Mouse (Mus musculus) granulocyte monocyte progenitor cell, adult 5-6 weeks (primary cell): ENCODE data around the gene Mrps34. TPM values are rescaled to one million over a fixed set of nuclear protein-coding genes. Genes with fewer than 3 reads are reported as not detected.

Experiments
- ATAC-seq: replicated peaks from 2 replicates; pipeline ENCODE4 v1.8.0; 2016; ENCODE audit warnings: mild to moderate bottlenecking, moderate TSS enrichment, inconsistent platforms; ENCODE audit not compliant: poor library complexity, severe bottlenecking
- total RNA-seq, 2 experiments: library from RNA; stranded (forward) in 1 of 2; stranded (reverse) in 1 of 2; fragments of 200-712, 200-1000 nt in 1 of 2; fragments of >200 nt in 1 of 2; fragmentation: Nextera tagmentation in 1 of 2; gene quantifications; 2 replicates each; pipeline ENCODE4 v1.2.3; 2014 to 2017

The Mrps34 gene
- total RNA-seq, 2 experiments from 2014 or later, result 36.7 to 62.0 TPM

DNA sequence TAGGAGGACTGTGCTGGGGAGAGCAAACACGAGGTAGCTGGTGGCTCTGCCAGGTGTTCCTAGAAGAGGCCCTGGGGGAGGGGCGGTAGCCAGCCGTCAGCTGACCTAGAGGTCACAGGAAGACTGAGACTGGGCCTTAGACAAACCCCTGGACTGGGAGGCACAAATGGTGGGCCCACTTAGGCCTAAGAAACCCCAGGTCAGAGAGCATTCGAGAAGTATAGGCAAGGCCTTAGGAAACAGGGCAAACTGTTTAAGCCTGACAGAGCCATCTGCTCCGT lies 16.9 kb upstream of the Mrps34 start:
- ATAC-seq, result no peak

DNA sequence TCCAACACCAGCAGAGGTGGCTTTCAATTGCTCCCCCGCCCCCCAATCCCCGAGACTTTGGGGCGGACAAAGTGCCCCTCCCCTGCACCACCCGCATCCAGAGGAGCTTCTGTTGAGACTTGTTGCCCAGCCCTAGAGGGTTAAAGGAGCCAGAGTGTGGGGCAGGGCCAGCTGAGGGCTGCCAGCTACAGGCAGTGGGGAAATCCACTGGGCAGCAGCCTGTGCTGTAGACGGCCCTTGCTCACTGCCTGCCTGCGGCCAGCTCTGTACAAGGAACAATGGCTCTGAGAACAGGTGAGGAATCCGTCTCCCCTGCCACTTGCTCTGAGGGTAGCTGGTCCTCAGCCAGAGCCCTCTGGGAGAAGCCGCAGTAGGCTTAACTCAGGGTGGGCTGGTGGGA lies 16.4 kb upstream of the Mrps34 start:
- ATAC-seq, result no peak

DNA sequence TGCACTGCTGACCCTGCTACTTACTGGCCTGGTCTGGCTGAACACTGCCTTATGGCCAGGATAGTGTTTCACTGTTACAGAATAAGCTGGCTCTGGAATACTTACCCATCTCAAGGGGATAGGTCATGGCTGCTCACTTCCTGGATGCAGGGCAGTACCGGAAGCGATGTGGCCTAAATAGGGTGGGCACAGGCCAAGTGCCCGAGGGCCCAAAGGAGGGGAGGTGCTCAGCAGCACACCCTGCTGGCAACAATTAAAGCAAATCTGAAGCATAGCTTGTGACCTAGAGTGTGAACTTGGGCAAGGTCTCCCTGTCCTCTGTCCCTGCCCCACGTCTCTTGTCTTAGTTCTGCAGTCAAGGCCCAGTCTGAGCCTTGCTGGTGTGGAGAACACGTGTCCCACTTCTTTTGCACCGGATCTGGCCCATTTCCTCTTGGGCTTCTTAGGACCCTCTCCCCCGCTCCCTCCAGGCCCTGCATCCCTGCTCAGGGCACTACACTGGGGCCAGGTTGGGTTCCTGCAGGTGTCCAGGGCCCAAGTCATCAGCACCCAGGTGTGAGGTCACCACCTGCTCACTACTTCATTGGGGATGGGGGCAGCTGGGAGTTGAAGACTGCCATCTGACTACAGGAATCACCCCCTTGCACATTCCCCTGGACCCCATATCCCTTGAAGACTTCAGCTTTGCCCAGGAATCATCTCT lies 13.0 kb upstream of the Mrps34 start:
- peak; percentile 43 for ATAC-seq

- no peak for ATAC-seq
Measured at GRCm38 (mm10) chr17:24884391-24884790, 10.5 kb upstream of the Mrps34 start.

DNA sequence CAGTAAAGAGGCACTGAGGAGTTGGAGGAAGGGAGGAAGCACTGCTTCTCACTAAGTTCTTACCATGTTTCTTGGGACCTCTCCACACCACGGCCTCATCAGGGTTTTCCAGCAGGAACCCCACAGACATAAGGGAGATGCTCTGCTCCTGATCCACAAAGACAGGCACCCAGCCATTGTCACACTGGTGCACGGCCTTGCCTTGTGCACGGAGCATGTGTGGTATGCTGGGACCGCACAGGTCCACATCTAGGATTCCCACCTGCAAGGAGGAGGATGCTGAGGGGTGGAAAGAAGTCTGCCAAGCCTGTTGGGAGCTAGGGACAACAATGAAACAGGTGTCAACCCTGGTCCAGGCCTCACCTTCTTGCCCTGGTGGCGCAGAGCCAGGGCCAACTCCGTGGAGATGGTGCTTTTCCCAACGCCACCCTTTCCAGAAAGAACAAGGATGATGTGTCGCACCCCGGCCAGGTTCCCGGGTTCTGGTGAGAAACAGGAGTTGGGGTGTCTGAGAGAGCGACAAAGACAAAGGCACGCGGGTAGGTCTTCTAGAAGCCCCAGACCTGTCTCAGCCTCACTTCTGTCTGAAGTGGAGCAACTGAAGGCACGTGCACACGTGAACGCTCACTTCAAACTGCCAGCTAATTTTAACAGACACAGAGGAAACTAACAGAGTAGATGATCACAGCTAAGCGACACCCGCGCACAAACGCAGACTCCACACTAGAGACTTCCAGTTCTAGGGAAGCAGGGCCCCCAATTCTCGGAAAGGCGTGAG lies 9.4 kb upstream of the Mrps34 start:
- no peak for ATAC-seq

DNA sequence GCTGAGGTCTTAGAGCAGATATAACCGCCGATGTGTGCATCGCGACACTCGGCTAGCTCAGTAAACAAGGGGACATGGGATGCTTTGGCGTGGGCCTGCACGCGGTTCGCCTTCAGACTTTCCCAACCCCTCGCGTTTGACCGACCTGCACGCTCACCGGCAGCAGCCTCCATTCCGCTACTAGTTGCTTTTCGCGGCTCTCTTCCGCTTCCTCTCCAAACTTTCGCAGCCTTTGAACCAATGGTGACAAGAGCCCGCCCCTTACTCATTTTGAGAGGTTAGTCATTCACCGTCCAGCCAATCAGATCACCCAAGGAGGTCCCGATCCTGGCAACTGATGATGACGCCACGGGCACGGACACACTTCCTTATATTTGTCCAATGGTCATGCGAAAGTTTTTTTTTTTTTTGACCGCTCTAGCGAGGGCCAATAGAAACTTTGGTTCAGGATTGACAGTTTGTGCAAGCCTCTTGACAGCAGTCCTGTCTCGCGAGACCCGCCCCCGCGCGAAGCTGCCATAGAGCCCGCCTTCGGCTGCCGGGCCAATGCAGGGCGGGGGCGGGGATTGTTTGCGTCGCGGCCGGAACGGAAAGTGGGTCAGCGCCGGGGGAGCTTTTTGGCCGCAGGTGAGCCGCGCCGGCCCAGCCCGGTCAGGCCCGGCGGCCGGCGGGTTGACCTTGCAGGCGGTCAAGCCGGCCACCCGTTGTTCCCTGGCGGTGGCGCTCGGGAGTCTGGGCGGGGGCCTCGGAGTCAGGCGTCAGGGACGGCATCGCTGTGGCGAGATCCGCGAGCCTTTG lies 8.6 kb upstream of the Mrps34 start, which contains the start of the genes Nubp2 and Spsb3:
TSS of gene Nubp2 (minus strand) at position 216 of the 798 bp plus-strand sequence.
TSS of gene Spsb3 (plus strand) at position 510 of the 798 bp plus-strand sequence.
- peak; percentile 85 for ATAC-seq

- 0 out of 2 replicates have a peak, but pooled peaks have one; percentile 1 for ATAC-seq
Measured at GRCm38 (mm10) chr17:24886932-24887271, 8.0 kb upstream of the Mrps34 start.

GRCm38 (mm10) chr17:24887291-24888080 lies 7.4 kb upstream of the Mrps34 start:
- ATAC-seq, result no peak

GRCm38 (mm10) chr17:24888862-24889261 lies 6.1 kb upstream of the Mrps34 start:
- ATAC-seq, result no peak

DNA sequence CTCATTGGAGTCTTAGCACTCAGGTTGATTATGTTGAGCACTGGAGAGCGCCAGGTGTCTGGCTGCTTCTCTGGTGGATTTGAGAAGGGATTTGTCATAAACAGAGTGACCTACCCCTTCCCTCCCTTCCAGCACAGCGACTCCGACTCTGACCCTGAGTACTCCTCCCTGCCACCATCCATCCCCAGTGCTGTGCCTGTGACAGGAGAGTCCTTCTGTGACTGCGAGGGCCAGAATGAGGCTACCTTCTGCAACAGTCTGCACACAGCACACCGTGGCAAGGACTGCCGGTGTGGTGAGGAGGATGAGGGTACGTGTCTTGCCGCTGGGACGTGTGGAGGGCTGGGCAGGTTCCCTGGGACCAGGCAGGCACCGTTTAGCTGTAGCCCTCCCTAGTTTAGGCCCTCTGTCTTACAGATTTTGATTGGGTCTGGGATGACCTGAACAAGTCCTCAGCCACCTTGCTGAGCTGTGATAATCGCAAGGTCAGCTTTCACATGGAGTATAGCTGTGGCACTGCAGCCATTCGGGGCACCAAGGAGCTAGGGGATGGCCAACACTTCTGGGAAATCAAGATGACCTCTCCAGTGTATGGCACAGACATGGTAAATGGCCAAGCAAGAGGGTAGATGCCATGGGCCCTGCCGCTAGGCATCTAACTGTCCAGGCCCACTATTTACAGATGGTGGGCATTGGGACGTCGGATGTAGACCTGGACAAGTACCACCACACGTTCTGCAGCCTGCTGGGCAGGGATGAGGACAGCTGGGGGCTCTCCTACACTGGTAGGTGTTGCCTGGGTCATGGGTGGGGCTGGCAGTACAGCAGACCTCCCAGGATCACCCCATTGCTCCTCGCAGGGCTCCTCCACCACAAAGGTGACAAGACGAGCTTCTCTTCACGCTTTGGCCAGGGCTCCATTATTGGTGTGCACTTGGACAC lies 4.5 kb upstream of the Mrps34 start:
- no peak for ATAC-seq

DNA sequence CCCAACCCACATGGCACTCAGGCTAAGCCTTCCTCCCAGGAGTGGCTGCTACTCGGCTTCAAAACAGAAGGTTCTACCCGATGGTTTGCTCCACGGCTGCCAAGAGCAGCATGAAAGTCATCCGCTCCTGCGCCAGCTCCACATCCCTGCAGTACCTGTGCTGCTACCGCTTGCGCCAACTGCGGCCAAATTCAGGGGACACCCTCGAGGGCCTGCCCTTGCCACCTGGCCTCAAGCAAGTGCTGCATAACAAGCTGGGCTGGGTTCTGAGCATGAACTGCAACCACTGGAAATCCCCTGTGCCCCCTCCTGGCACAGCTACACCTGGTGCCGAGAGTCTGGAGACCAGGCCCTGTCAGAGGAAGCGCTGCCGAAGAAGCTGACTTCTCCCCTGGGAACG lies 3.6 kb upstream of the Mrps34 start:
- no peak for ATAC-seq

GRCm38 (mm10) chr17:24892785-24893184 lies 2.1 kb upstream of the Mrps34 start:
- ATAC-seq, result no peak

DNA sequence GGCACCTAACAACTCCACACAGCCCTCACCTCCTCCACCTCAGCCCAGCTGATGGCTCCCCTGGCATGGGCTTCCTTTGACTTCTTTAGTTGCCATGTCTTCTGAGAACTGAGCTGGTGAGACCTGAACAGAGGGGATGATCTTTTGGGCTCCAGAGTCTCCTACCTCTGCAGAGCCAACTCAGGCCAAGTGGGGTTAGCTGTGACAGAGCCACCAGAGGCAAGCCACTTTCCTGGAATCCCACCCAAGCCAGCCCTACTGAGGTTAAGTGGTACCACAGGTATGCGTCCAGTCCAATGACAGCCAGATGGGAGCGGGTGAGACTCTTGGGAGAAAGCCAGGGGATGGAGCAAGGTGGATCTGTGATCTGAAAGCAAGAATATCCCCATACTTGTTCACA lies 1.6 kb upstream of the Mrps34 start:
- no peak for ATAC-seq

DNA sequence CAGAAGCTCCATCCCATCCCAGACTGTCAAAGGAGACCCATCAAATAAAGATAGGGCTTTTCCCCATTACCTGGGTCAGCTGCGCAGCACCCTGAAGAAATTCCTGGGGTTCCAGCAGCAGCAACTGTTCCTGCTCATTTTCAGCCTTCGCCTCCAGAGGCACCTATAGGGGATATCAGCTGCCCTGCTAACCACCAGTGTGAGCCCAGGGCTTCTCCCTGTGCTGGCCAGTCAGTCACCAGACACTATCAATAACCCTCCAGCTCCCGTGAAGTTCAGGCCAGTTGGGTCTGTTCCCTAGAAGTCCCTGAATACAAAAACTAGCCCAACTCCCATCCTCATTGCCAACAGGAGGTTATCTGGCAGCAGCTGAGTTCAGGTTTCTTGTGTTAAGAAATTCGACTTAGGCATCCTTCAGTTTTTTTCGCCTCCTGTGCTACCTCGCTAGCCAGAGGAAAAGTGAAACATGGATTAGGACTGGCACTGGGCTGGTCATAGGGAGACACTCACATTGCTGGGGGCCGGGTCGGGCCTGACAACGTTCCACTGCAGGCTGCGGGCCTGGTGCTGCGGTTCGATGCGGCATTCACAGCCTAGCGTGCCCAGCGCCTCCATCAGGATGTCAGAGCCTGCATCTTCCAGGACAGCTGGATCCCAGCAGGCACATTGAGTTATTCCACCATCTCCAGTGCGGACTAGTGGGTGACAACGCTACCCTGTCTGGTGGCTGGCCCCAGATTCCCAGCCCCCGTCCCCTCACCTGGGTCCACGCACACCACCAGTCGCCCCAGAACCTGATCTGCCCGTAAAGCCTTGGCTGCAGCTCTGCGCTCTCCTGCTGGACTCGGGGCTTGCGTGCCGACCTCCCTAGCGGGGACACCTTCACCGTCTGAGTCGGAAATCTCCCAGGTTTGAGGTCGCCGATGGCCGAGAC lies 588 bp upstream of the Mrps34 start:
- ATAC-seq, result peak; percentile 7; the same call in 1 of the 2 replicates

GRCm38 (mm10) chr17:24895571-24896240 lies 790 bp downstream of the Mrps34 start:
- ATAC-seq, result no peak

- ATAC-seq, result peak; percentile 43
Measured at GRCm38 (mm10) chr17:24896241-24896992, 1.5 kb downstream of the Mrps34 start, which contains the start of gene Nme3. Gene Nme3, plus strand, starts transcription at chr17:24896500.

GRCm38 (mm10) chr17:24896993-24897269 lies 2.0 kb downstream of the Mrps34 start:
- ATAC-seq, result no peak
